Mouse (Mus musculus) layer of hippocampus, postnatal 25 days (tissue): Measurements from ENCODE around the gene Mmp10. TPM values are rescaled to one million over a fixed set of nuclear protein-coding genes. Genes with fewer than 3 reads are reported as not detected.

Experiments
- total RNA-seq, 2 experiments: library from RNA; stranded (reverse); gene quantifications; 2 replicates each; pipeline ENCODE4 v1.2.3; 2021

Gene Mmp10
- total RNA-seq, 2 experiments from 2014 or later, result not detected

Other genes with a start within 250 kb of the Mmp10 start
- gene Mmp13, start 229.8 kb upstream of the Mmp10 start, total RNA-seq, result not detected
- not detected for gene Mmp12, start 158.0 kb upstream of the Mmp10 start, total RNA-seq
- gene Mmp1b, start 114.3 kb upstream of the Mmp10 start, total RNA-seq, result not detected
- not detected for gene Mmp3, start 56.5 kb upstream of the Mmp10 start, total RNA-seq
- gene Mmp8, start 56.1 kb downstream of the Mmp10 start, total RNA-seq, result not detected
- not detected for gene Mmp27, start 69.0 kb downstream of the Mmp10 start, total RNA-seq
- not detected for gene Mmp20, start 125.9 kb downstream of the Mmp10 start, total RNA-seq
- gene Mmp7, start 189.7 kb downstream of the Mmp10 start, total RNA-seq, result not detected